Mouse (Mus musculus) G1E (cell line): ENCODE results near the gene Fam189a1. TPM values are rescaled to one million over a fixed set of nuclear protein-coding genes. Genes with fewer than 3 reads are reported as not detected.

Experiments used
- ATAC-seq: 2 replicates; pipeline ENCODE4 v1.8.0; 2016; ENCODE audit warnings: mild to moderate bottlenecking; ENCODE audit not compliant: insufficient number of reproducible peaks, poor library complexity, low FRiP score, severe bottlenecking; ENCODE audit errors: extremely low read depth
- DNase-seq: peaks from one replicate; pipeline ENCODE4 v3.0.0; 2012; ENCODE audit warnings: low spot score
- H3K27me3 ChIP-seq: 2 replicates; pipeline ENCODE4 v1.6.1; 2012; ENCODE audit warnings: mild to moderate bottlenecking, low read length, inconsistent platforms; ENCODE audit not compliant: insufficient read depth
- H3K36me3 ChIP-seq: replicated peaks from 2 replicates; pipeline ENCODE3; 2012; ENCODE audit warnings: mild to moderate bottlenecking, inconsistent platforms
- H3K4me1 ChIP-seq: 2 replicates; pipeline ENCODE4 v1.6.1; 2012; ENCODE audit warnings: low read depth, low read length, inconsistent platforms, mixed read lengths; ENCODE audit not compliant: insufficient read depth
- H3K4me3 ChIP-seq: 2 replicates; pipeline ENCODE4 v1.5.1; 2012; ENCODE audit warnings: low read depth, mild to moderate bottlenecking, inconsistent platforms, low read length, moderate library complexity, mixed read lengths
- H3K9me3 ChIP-seq: replicated peaks from 2 replicates; pipeline ENCODE4 v1.6.1; 2012; ENCODE audit warnings: inconsistent platforms
- CTCF ChIP-seq: IDR thresholded peaks from 2 replicates; pipeline ENCODE4 v1.5.1; 2012; ENCODE audit warnings: low read depth, low read length, inconsistent platforms, mixed read lengths
- GATA1 ChIP-seq: IDR thresholded peaks from 2 replicates; pipeline ENCODE4 v1.6.1; 2012; ENCODE audit warnings: borderline replicate concordance, low read length, inconsistent platforms, mixed read lengths
- GATA2 ChIP-seq: IDR thresholded peaks from 2 replicates; pipeline ENCODE4 v1.6.1; 2012; ENCODE audit warnings: low read depth, low read length, inconsistent platforms, borderline replicate concordance
- POLR2AphosphoS5 ChIP-seq: IDR thresholded peaks from 2 replicates; pipeline ENCODE4 v1.6.1; 2012; ENCODE audit warnings: low read depth, low read length, inconsistent platforms; ENCODE audit not compliant: insufficient replicate concordance
- TAL1 ChIP-seq: conservative IDR thresholded peaks from 2 replicates; pipeline ENCODE4 v1.6.1; 2012; ENCODE audit warnings: low read depth, low read length, inconsistent platforms, mixed read lengths
- polyA plus RNA-seq: library from polyadenylated mRNA; stranded (reverse); fragments of >175 nt; gene quantifications from 2 replicates; pipeline ENCODE4 v1.2.3, GENCODE M21; 2012
- total RNA-seq, 2 experiments: library from RNA; stranded (forward) in 1 of 2; stranded (reverse) in 1 of 2; fragments of 200-1000 nt in 1 of 2; fragments of >200 nt in 1 of 2; fragmentation: Nextera tagmentation in 1 of 2; gene quantifications; 2 replicates each; pipeline ENCODE4 v1.2.3; 2014 to 2017

Fam189a1 gene
- total and polyA plus RNA-seq, 3 experiments: 0.16 TPM; not detected in 2

DNA sequence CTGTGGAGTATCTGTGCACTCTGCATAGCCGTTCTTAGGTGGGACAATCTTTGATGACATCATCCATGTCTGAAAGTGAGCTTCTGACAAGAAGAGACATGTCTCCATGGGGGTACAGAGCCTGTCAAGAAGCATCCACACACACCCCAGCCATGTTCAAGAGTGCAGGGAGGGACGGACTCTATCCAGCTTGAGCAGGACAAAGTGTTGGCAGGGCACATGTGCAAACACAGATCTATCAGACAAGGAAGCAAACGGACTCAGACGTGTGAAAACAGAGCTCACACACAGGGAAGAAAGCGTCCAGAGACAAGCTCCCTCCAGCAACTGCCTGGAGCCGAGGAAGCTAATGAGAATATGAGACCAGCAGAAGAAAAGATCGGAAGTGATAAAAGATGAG, 239.7 kb downstream of the Fam189a1 start:
- Histone ChIP-seq H3K4me1 (no peaks in the 10 kb centered on the region), H3K9me3 (no peaks in the 10 kb centered on the region), H3K27me3 (no peaks in the 10 kb centered on the region), H3K36me3 (no peaks in the 10 kb centered on the region), H3K4me3 (no peak overlapping the region)
- ATAC-seq: no peak
- TF ChIP-seq GATA2 (no peak), CTCF (no peak), TAL1 (no peak), GATA1 (no peak), POLR2AphosphoS5 (no peak)
- DNase-seq: no peak

DNA sequence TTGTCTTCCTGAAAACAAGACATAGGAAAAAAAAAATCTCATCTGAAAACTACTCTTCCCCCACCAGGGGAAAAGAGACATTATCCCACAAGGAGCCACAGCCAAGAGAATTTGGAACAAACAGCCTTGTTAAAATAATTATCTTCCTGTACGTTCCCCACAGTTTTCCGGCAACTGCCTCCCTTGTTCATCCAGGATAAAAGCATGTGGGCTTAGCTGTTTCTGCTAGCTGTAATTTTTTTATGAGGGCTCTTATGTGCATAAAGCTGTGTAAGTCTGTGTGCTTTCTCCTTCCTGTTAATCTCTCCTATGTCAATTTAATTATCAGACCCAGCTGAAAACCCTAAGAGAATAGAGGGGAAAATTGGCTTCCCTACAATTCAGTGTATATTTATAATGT, 241.2 kb downstream of the Fam189a1 start:
- Histone ChIP-seq H3K27me3 (no peaks in the 10 kb centered on the region), H3K36me3 (no peaks in the 10 kb centered on the region), H3K4me1 (no peaks in the 10 kb centered on the region), H3K4me3 (no peak overlapping the region), H3K9me3 (no peaks in the 10 kb centered on the region)
- ATAC-seq (no peak), DNase-seq (no peak)
- TF ChIP-seq CTCF: no peak

DNA sequence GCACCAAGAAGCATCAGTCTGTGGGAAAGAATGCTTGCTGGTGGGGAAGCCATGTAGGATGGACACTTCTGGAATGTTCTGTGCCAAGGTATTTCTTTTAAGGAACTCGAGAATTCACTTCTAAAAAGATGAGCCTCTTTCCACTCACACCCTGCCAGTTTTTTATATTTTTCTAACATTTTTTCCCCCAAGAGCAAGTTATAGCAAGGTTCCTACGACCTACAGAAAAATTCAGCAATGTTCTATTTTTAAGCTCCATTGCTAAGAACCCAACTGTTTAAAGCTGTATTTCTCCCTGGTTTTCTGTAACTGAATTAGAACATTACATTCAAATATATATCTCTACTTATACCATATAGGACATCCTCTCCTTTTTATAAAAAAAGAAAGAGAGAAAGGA, 244.4 kb downstream of the Fam189a1 start:
- Histone ChIP-seq H3K4me3 (no peak overlapping the region), H3K27me3 (no peaks in the 10 kb centered on the region), H3K36me3 (no peaks in the 10 kb centered on the region), H3K9me3 (peaks cover 2% of the 10 kb centered on the region; the same call in 1 of the 2 replicates), H3K4me1 (no peaks in the 10 kb centered on the region)
- no peak for TF ChIP-seq CTCF
- no peak for TF ChIP-seq GATA1
- TF ChIP-seq TAL1: no peak
- TF ChIP-seq POLR2AphosphoS5: no peak
- ATAC-seq (no peak), DNase-seq (no peak)

DNA sequence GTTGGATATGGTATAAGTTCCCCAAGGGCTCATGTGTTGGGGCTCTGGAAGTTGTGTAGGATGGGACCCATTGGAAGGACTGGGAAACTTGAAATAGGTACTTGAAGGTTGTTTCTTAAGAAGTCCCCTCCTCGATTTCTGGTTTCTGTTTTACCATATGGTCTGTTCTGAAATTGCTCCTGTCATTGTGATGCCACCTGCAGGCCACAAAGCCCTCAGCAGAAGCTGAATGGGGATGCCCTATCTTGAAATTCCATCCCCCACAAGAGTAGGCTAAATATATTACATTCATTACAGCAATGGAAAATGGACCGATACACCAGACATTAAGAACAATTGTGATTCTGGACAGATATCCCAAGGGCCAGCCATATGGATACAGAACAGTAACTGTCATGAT, 246.2 kb downstream of the Fam189a1 start:
- no peak for TF ChIP-seq TAL1
- TF ChIP-seq GATA1: no peak
- TF ChIP-seq GATA2: no peak
- no peak for TF ChIP-seq CTCF
- ATAC-seq: no peak
- Histone ChIP-seq H3K9me3 (peaks cover 2% of the 10 kb centered on the region; the same call in 1 of the 2 replicates), H3K27me3 (no peaks in the 10 kb centered on the region), H3K4me1 (no peaks in the 10 kb centered on the region), H3K36me3 (no peaks in the 10 kb centered on the region), H3K4me3 (no peak overlapping the region)
- no peak for DNase-seq

DNA sequence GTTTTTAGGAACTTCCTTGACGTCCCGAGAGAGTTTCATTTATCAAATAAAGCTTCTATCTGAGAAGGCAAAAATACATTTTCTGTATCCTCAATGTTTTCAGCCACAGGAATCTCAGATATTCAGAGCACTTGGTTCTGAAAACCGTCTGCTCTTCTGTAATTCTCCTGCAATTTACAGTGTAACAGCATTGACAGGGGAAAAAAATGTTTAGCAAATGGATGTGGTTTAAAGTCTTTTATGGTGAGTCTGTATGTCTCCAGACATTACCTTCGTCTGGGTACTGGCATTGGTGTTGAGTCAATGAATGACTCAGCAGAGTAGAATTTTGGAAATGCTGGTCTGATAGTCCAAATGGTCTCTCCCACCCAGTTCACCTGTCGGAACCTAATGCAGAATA, 249.4 kb downstream of the Fam189a1 start:
- TF ChIP-seq CTCF (no peak), TAL1 (no peak), GATA1 (no peak), GATA2 (no peak), POLR2AphosphoS5 (no peak)
- DNase-seq (no peak), ATAC-seq (no peak)
- Histone ChIP-seq H3K4me1 (no peaks in the 10 kb centered on the region), H3K27me3 (no peaks in the 10 kb centered on the region), H3K36me3 (no peaks in the 10 kb centered on the region), H3K4me3 (no peak overlapping the region), H3K9me3 (peaks cover 2% of the 10 kb centered on the region; the same call in 1 of the 2 replicates)

DNA sequence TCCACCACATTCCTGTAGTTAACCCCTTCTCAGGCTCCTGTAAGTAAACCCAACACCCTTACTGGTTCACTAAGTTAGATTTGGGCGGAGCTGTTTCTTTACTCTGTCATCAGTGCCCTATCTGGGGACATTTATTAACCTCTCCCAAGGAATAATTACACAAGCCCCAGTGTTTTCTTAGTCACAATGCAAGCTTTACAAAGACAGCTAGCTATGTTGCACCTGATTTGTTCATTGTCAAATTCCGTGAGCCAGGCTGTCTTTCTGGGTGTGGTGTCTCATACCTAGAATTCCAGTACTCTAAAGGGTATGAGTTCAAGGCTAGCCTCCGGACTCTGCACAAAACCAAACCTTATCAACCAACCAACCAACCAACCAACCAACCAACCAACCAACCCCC, 250.9 kb downstream of the Fam189a1 start:
- TF ChIP-seq TAL1: no peak
- TF ChIP-seq GATA1: no peak
- no peak for TF ChIP-seq POLR2AphosphoS5
- no peak for TF ChIP-seq GATA2
- no peak for TF ChIP-seq CTCF
- ATAC-seq: no peak
- no peak for DNase-seq

DNA sequence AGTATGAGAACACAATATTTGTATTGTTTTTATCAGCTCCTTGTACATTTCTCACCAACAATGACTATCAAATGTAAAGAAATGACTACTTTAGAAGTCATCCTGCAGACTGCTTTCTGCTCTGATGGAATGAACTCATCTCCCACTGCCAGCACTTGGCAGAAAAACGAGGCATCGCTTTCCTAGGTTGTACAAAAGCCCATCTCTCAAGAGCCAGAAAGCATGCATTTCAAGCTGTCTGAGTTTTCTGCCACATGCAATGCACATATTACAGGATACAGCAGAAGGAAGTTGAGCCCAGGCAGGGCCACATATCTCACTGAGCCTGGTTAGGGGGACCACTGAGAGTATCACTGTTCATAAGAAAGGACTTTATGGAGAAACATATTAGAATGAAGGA, 256.1 kb downstream of the Fam189a1 start:
- ATAC-seq: no peak
- no peaks in the 10 kb centered on the region for H3K36me3 ChIP-seq
- TF ChIP-seq CTCF (no peak), GATA2 (no peak), TAL1 (no peak), GATA1 (no peak), POLR2AphosphoS5 (no peak)
- no peak for DNase-seq
- no peaks in the 10 kb centered on the region for H3K27me3 ChIP-seq
- H3K4me1 ChIP-seq: no peaks in the 10 kb centered on the region
- H3K9me3 ChIP-seq: no peaks in the 10 kb centered on the region
- H3K4me3 ChIP-seq: no peak overlapping the region

More for the DNA sequence above, 250.9 kb downstream of the Fam189a1 start:
- H3K36me3 ChIP-seq: no peaks in the 10 kb centered on the region
- no peaks in the 10 kb centered on the region for H3K27me3 ChIP-seq
- H3K9me3 ChIP-seq: peaks cover 2% of the 10 kb centered on the region; the same call in 1 of the 2 replicates
- no peak overlapping the region for H3K4me3 ChIP-seq
- no peaks in the 10 kb centered on the region for H3K4me1 ChIP-seq
